Mouse (Mus musculus) intestine, embryonic 16.5 days (tissue): ENCODE measurements around the gene Gstt3. TPM values are rescaled to one million over a fixed set of nuclear protein-coding genes. Genes with fewer than 3 reads are reported as not detected.

Experiments used
- ATAC-seq: fragments of 200-750 bp; cut with Nextera tagmentation; 2 replicates; pipeline ENCODE4 v1.8.0; 2017; ENCODE audit warnings: moderate TSS enrichment, moderate library complexity
- H3K27ac ChIP-seq: fragments of 300-500 bp; sonication (generic); 2 replicates; pipeline ENCODE4 v1.5.1; 2014; ENCODE audit warnings: mild to moderate bottlenecking, low read length
- H3K27me3 ChIP-seq: fragments of 300-500 bp; sonication (generic); replicated peaks from 2 replicates; pipeline ENCODE4 v1.6.1; 2014; ENCODE audit warnings: low read length, control low read depth, mixed read lengths; ENCODE audit not compliant: control insufficient read depth, insufficient read depth
- H3K36me3 ChIP-seq: fragments of 300-500 bp; sonication (generic); 2 replicates; pipeline ENCODE4 v1.6.1; 2014; ENCODE audit warnings: low read length, control low read depth; ENCODE audit not compliant: control insufficient read depth, insufficient read depth
- H3K4me1 ChIP-seq: fragments of 300-500 bp; sonication (generic); 2 replicates; pipeline ENCODE4 v1.6.1; 2014; ENCODE audit warnings: low read length, control low read depth, mixed read lengths; ENCODE audit not compliant: control insufficient read depth, insufficient read depth
- H3K4me2 ChIP-seq: fragments of 300-500 bp; sonication (generic); 2 replicates; pipeline ENCODE4 v1.6.1; 2014; ENCODE audit warnings: low read depth, low read length, control low read depth
- H3K4me3 ChIP-seq: fragments of 300-500 bp; sonication (generic); 2 replicates; pipeline ENCODE4 v1.5.1; 2014; ENCODE audit warnings: mild to moderate bottlenecking, low read length
- H3K9ac ChIP-seq: fragments of 300-500 bp; sonication (generic); 2 replicates; pipeline ENCODE4 v1.6.1; 2014; ENCODE audit warnings: low read depth, low read length
- H3K9me3 ChIP-seq: fragments of 300-500 bp; sonication (generic); 2 replicates; pipeline ENCODE4 v1.6.1; 2016; ENCODE audit warnings: low read length, control low read depth; ENCODE audit not compliant: control insufficient read depth
- WGBS: fragments of 180-500 bp; shearing (Covaris S2); extraction: QIAGEN DNeasy Blood & Tissue Kit; methylation state at CpG from one replicate; pipeline ENCODE4 v1.1.7; 2014; 5-methylcytosine and 5-hydroxymethylcytosine counted together
- polyA plus RNA-seq: library from polyadenylated mRNA; unstranded; fragments of >200 nt; fragmentation: Nextera tagmentation; extraction: Ambion mirVana; gene quantifications from 2 replicates; pipeline ENCODE4 v1.2.1, GENCODE M21; 2015

Gstt3 gene
- polyA plus RNA-seq, 1 experiment from 2014 or later: 49.1 TPM

DNA sequence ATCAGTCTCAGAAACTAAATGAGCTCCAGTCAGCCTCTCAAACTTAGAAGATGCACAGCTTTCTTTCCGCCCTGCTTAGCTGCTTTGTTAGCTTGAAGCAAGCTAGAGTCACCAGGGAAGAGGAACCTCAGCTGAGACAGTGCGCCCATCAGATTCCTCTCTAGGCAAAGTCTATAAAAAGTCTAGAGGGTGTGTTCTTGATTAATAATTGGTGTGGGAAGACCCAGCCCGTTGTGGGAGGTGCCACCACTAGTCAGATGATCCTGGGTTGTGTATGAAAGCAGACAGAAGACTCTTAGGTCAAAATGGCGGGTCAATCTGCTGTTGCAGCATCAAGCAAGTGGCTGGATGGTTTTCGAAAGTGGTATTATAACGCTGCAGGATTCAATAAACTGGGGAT is 14.4 kb downstream of the Gstt3 start:
- peaks cover 10% of the 10 kb centered on the region for H3K4me1 ChIP-seq
- H3K9me3 ChIP-seq: no peaks in the 10 kb centered on the region
- H3K27me3 ChIP-seq: no peaks in the 10 kb centered on the region
- WGBS: 83% methylated on average over 6 of the region's 6 CpGs
- H3K9ac ChIP-seq: no peak overlapping the region
- H3K36me3 ChIP-seq: 0 out of 2 replicates have a peak, but pooled peaks cover 2% of the 10 kb centered on the region
- ATAC-seq: no peak
- no peak overlapping the region for H3K27ac ChIP-seq
- H3K4me3 ChIP-seq: no peak overlapping the region
- no peak overlapping the region for H3K4me2 ChIP-seq

DNA sequence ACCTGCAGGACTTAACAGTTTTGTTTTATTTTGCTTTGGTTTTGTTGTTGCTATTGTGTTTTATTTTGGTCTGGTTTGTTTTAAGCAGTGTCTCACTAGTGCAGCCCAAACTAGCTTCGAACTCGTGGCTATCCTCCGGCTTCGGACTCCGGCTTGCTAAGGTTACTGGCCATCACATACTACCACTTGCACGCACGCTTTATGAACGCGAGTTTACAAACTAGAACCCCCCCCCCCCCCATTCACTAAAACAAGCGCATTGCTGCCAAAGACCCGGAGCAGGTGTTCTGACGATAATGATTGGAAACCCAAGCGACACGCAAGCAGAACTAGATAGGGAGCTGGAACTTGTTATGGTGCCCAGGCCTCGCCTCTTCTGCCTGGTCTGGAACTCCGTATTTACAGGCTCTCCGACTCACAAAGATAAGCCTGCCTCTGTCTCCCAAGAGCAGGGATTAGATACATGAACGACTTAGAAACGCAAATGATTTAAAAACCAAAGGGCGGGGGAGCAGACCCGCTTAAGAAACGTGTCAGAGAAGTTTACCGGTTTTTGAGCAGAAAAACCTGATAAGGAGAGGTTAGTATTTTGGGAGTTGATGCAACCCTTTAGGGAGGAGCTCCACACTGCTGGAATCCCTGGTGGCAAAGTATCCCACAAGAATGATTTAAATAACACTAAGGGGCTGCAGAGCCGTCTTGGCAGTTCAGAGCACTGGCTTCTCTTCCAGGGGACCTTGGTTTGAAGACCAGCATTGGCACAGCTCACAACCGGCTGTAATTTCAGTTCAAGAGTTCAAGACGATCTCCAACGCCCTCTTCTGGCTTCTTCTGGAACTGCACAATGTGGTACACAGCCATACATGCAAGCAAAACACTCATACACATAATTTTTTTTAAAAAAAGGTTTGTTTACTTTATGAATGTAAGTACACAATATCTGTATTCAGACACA is 16.4 kb downstream of the Gstt3 start:
- H3K36me3 ChIP-seq: no peaks in the 10 kb centered on the region; the same call in 1 of the 2 replicates
- peak; percentile 49 for ATAC-seq

GRCm38 (mm10) chr10:75763682-75764518 is 17.3 kb downstream of the Gstt3 start, which contains the start of gene Cabin1:
TSS of gene Cabin1 (minus strand) at chr10:75764341.
- Histone ChIP-seq H3K4me1 (peaks cover 10% of the 10 kb centered on the region), H3K9me3 (no peaks in the 10 kb centered on the region), H3K36me3 (no peaks in the 10 kb centered on the region; the same call in 1 of the 2 replicates), H3K27me3 (no peaks in the 10 kb centered on the region), H3K27ac (peak within 1 kb of the TSS; percentile 75), H3K9ac (peak within 1 kb of the TSS; percentile 83), H3K4me2 (peak within 1 kb of the TSS; percentile 72), H3K4me3 (peak within 1 kb of the TSS; percentile 94)
- WGBS: under 1% methylated on average over 61 of the region's 61 CpGs
- ATAC-seq: peak; percentile 99

More for the DNA sequence above, 16.4 kb downstream of the Gstt3 start:
- Histone ChIP-seq H3K27me3 (no peaks in the 10 kb centered on the region), H3K9me3 (no peaks in the 10 kb centered on the region), H3K4me2 (peak overlapping the region; percentile 69), H3K27ac (peak overlapping the region; percentile 75), H3K4me3 (peak overlapping the region; percentile 94), H3K4me1 (peaks cover 10% of the 10 kb centered on the region), H3K9ac (peak overlapping the region; percentile 66)
- under 1% methylated on average over 27 of the region's 27 CpGs for WGBS

GRCm38 (mm10) chr10:75762413-75762812 is 18.8 kb downstream of the Gstt3 start:
- WGBS: 93% methylated on average over 3 of the region's 3 CpGs
- Histone ChIP-seq H3K36me3 (peaks cover 3% of the 10 kb centered on the region), H3K4me3 (no peak overlapping the region), H3K4me1 (peaks cover 10% of the 10 kb centered on the region), H3K9ac (0 out of 2 replicates have a peak overlapping the region, but pooled peaks have one; percentile 9), H3K27me3 (no peaks in the 10 kb centered on the region), H3K4me2 (no peak overlapping the region), H3K9me3 (no peaks in the 10 kb centered on the region), H3K27ac (no peak overlapping the region)
- ATAC-seq: no peak

DNA sequence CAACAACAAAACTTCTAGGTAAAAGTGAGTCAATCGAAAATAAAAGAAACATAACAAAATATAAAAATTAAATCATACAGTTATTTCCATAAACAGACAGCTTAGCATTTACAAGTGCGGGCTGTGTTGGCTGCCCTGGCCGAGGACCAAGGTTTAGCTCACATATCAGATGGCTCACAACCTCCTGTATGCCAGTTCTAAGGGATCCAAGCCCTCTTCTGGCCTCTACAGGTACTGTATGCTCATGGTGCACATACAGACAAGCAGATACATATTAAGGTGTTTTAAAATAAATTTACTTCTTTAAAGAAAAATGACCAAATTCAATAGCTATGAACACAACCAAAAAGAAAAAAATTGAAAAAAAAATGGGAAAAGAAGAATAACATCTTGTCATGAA is 20.9 kb downstream of the Gstt3 start:
- Histone ChIP-seq H3K36me3 (peaks cover 3% of the 10 kb centered on the region), H3K4me3 (no peak overlapping the region), H3K4me1 (peaks cover 10% of the 10 kb centered on the region), H3K4me2 (no peak overlapping the region), H3K27me3 (no peaks in the 10 kb centered on the region), H3K27ac (no peak overlapping the region), H3K9me3 (no peaks in the 10 kb centered on the region), H3K9ac (no peak overlapping the region)
- ATAC-seq: no peak
- 97% methylated on average over 3 of the region's 3 CpGs for WGBS

GRCm38 (mm10) chr10:75756719-75757118 is 24.5 kb downstream of the Gstt3 start:
- 90% methylated on average over 11 of the region's 11 CpGs for WGBS
- no peak for ATAC-seq
- Histone ChIP-seq H3K4me2 (no peak overlapping the region), H3K4me3 (no peak overlapping the region), H3K27ac (no peak overlapping the region), H3K27me3 (no peaks in the 10 kb centered on the region), H3K4me1 (no peaks in the 10 kb centered on the region), H3K9ac (no peak overlapping the region), H3K9me3 (no peaks in the 10 kb centered on the region), H3K36me3 (peaks cover 20% of the 10 kb centered on the region)

GRCm38 (mm10) chr10:75744017-75744416 is 37.2 kb downstream of the Gstt3 start:
- no peaks in the 10 kb centered on the region for H3K9me3 ChIP-seq
- no peaks in the 10 kb centered on the region for H3K27me3 ChIP-seq
- no peak overlapping the region for H3K9ac ChIP-seq
- H3K27ac ChIP-seq: no peak overlapping the region
- ATAC-seq: peak; percentile 84
- H3K4me3 ChIP-seq: no peak overlapping the region
- H3K36me3 ChIP-seq: peaks cover 36% of the 10 kb centered on the region
- WGBS: 41% methylated on average over 3 of the region's 3 CpGs
- H3K4me1 ChIP-seq: no peaks in the 10 kb centered on the region
- H3K4me2 ChIP-seq: no peak overlapping the region

GRCm38 (mm10) chr10:75743369-75743768 is 37.8 kb downstream of the Gstt3 start:
- H3K36me3 ChIP-seq: peaks cover 34% of the 10 kb centered on the region

GRCm38 (mm10) chr10:75740866-75741265 is 40.3 kb downstream of the Gstt3 start:
- Histone ChIP-seq H3K4me3 (no peak overlapping the region), H3K27me3 (no peaks in the 10 kb centered on the region), H3K36me3 (peaks cover 29% of the 10 kb centered on the region), H3K9ac (no peak overlapping the region), H3K4me2 (no peak overlapping the region), H3K9me3 (no peaks in the 10 kb centered on the region), H3K27ac (no peak overlapping the region), H3K4me1 (no peaks in the 10 kb centered on the region)
- 89% methylated on average over 3 of the region's 3 CpGs for WGBS
- ATAC-seq: no peak

More at GRCm38 (mm10) chr10:75743369-75743768, 37.8 kb downstream of the Gstt3 start:
- no peak for ATAC-seq
- H3K4me1 ChIP-seq: no peaks in the 10 kb centered on the region
- 90% methylated on average over 12 of the region's 12 CpGs for WGBS
- H3K27ac ChIP-seq: no peak overlapping the region
- H3K4me3 ChIP-seq: no peak overlapping the region
- H3K9me3 ChIP-seq: no peaks in the 10 kb centered on the region
- H3K4me2 ChIP-seq: no peak overlapping the region
- H3K27me3 ChIP-seq: no peaks in the 10 kb centered on the region
- H3K9ac ChIP-seq: no peak overlapping the region
